Mouse (Mus musculus): Measurements from ENCODE around the gene Srp14. TPM values are rescaled to one million over a fixed set of nuclear protein-coding genes. Genes with fewer than 3 reads are reported as not detected.

Gene Srp14
- 100 to 1,000 TPM in 1 of 2 experiments, 10 to 100 TPM in 1; 96.6 to 101 TPM for total RNA-seq (2023)

GRCm38 (mm10) chr2:118479550-118479909, at the start of gene Srp14:
TSS of gene Srp14 (minus strand) at chr2:118479711.

Other genes with a start within 250 kb of the Srp14 start
- gene Fsip1, start 222.7 kb downstream of the Srp14 start, total RNA-seq (2023) = not detected
- gene Gpr176, start 106.3 kb downstream of the Srp14 start, total RNA-seq (2023) = not detected
- gene Eif2ak4, start 91.1 kb downstream of the Srp14 start, total RNA-seq (2023) = 10 to 100 TPM; 28.3 to 30.5 TPM
- gene Bmf, start 70.0 kb upstream of the Srp14 start, total RNA-seq (2023) = 10 to 100 TPM; 52.0 to 57.8 TPM
- 1 to 10 TPM; 7.3 to 8.0 TPM for gene Bub1b, start 118.5 kb upstream of the Srp14 start, total RNA-seq (2023)
- not detected for gene Pak6, start 183.6 kb upstream of the Srp14 start, total RNA-seq (2023)
- under 1 TPM; 0.09 to 0.26 TPM for gene Ankrd63, start 224.3 kb upstream of the Srp14 start, total RNA-seq (2023)
- 10 to 100 TPM; 73.3 to 84.3 TPM for gene Plcb2, start 248.7 kb upstream of the Srp14 start, total RNA-seq (2023)